Mouse (Mus musculus): Measurements from ENCODE around the gene Akt2.

Gene Akt2

DNA sequence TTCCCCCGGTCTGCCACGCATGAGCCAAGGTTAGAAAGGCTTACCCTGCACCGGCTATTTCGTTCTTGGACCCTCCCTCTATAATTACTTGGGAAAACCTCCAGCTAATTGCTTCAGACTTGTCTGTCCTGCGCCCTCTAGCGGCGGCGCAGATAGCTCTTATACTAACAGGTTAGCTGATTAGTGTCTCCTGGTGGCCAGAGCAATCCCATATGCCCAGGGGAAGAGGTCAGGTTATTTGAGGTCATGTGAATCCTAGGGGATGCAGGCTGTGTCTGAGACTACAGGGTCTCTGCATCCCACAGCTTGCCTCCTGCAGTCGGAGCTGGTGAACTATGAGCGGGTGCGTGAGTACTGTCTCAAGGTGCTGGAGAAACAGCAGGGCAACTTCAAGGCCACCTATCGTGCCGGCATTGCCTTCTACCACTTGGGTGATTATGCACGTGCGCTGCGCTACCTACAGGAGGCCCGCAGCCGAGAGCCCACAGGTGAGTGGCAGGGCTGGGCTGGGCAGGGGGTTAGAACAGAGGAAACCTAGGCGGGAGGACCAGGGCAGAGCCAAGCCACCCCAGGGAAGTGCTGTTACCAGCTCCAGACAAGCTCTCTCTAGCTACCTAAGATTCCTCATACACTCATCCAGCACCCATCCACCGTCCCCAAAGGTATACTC lies 63.4 kb downstream of the Akt2 start:
- ATAC-seq (ENCODE audit: insufficient number of reproducible peaks, low FRiP score, low TSS enrichment): no peak

DNA sequence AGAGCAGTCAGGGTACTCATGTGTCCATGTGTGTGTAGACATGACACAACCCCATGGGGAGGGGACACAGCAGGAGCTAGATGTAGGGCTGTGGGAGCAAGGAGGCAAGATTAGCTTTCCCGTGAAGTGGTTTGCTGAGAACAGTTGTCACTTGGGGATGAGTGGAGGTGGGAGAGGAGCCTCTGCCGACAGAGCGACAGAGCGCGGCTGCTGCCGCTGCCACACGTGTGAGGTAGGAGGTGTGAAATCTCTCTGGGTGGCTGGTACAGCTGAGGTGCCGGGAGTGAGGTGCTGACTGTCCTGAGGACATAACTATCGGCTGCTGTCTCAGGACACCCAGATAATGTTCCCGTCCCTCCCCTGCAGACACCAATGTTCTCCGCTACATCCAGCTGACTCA lies 64.2 kb downstream of the Akt2 start:
- ATAC-seq (ENCODE audit: insufficient number of reproducible peaks, low FRiP score, low TSS enrichment): no peak

DNA sequence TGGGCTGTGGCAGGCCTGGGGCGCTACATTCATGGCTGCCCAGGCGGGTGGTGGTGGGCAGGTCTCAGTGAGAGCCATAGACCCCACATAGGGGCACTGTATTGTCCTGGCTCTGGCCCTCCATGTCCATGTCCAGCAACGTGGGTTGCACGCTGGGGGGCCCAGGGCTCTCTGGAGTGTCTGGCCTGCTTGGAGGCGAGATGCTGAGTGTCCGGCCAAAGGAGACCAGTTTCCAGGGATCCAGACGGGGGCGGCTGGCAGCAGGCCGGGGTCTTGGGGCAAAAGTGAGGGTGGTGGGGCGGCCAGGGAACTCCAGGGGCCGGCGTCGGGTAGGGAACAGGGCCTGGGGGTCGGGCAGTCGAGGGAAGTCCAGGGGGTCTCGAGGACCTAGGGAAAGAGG lies 65.2 kb downstream of the Akt2 start:
- no peak for ATAC-seq (ENCODE audit: insufficient number of reproducible peaks, low FRiP score, low TSS enrichment)

DNA sequence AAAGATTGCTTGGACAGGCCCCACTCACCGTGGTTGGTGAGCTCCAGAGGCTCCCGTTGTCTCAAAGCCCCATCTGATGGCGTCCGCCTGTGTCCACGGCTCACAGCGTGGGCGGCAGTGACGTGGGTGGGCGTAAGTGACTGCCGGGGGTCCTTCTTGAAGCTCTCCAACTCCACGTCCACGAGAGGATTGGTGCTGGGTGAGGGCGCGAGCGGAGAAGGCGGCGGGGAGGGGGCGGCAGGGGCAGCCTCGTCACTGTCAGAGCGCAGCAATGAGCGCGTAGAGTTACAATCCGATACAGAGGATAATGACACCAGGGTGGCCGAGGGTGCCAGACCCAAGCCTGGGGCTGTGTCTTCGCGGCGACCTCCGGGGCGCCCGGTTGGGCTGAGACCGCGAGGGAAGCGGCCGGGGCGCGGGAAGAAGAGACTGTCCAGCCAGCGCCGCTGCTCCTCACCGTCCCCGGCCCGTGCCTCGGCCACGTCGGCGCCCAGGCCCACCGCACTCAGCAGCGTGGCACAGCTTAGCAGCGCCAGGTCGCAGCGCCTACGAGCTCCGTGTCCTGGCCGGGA lies 66.6 kb downstream of the Akt2 start:
- ATAC-seq (ENCODE audit: insufficient number of reproducible peaks, low FRiP score, low TSS enrichment): no peak

DNA sequence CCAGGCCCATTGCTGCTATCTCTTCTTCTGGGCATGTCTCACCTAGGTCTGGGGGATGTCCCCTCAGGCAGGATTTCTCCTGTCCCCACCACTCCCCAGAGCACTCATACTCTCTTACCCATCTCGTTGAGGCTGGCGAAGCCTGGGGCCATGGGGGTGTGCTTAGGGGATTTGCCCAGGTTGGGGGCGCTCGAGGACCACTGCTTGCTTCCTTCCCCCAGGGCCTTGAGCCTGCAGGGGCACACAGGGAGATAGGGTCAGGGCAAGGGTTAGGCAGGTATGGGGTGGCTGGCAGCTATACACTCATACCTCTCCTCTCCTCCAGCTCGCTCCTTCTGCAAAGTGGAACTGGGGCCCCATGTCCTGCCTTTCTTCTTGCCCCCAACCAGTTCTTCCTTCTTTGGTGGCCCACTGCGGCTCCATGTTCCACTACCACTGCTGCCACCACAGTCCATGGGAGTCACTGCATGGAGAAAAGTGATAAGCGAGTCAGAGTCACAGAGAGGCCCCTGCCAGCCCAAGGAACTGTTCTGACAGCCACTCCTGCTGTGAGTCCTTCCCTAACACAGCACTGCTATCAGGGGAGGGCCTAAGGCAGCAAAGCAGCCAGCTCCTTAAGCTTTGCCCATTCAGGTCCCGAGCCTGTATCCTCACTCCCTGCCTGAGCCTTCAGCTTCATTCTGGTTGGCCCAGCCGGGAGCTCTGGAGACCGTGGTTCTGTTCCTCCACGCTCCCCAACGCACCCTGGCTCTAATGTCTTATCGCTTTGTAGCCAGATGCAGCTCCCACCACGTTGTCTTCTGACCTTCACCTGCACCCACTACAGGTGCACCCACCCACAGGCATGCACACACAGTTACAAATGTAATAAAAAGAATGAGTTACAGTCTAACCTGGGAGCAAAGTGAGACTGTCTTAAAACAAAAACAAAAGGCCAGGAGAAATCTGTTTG lies 67.6 kb downstream of the Akt2 start:
- ATAC-seq (ENCODE audit: insufficient number of reproducible peaks, low FRiP score, low TSS enrichment): no peak

DNA sequence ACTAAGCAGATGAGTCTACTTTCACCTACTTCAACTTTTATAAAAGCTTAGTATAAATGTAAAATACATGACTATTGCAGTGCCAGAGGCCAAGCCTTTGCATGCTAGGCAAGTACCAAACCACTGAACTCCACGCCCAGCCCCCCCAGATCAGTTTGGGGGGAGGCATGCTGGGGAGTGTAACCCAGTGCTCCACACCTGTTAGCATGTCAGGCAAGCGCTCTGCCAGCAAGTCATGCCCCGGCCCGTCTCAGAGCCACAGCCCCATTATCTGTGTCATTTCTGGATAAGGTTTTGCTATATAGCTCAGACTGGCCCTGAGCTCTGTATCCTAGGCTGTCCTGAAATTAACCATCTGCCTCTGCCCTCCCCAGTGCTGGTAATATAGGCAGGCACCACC lies 70.7 kb downstream of the Akt2 start:
- no peak for ATAC-seq (ENCODE audit: insufficient number of reproducible peaks, low FRiP score, low TSS enrichment)

DNA sequence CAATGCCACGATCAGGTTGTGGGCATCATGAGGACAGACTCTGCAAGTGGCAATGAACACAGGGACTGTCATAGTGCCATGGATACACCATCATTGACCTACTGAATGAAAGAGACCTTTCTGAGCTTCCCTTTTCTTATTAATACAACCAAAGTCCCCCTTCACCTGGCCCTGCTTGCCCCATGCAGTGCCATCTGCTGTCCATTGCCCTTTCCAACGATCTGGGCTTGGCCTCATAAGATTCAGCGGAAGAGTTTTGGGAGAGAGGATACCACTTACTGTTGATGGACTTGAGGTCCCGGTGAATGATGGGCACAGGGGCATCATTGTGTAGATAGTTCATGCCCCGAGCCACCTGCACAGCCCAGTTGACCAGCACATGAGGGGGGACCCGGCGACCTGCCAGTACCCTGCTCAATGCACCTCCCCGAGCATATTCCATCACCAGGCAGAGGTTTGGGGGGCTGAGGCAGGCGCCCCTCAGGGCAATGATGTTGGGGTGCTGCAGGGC lies 81.8 kb downstream of the Akt2 start:
- no peak for ATAC-seq (ENCODE audit: insufficient number of reproducible peaks, low FRiP score, low TSS enrichment)

DNA sequence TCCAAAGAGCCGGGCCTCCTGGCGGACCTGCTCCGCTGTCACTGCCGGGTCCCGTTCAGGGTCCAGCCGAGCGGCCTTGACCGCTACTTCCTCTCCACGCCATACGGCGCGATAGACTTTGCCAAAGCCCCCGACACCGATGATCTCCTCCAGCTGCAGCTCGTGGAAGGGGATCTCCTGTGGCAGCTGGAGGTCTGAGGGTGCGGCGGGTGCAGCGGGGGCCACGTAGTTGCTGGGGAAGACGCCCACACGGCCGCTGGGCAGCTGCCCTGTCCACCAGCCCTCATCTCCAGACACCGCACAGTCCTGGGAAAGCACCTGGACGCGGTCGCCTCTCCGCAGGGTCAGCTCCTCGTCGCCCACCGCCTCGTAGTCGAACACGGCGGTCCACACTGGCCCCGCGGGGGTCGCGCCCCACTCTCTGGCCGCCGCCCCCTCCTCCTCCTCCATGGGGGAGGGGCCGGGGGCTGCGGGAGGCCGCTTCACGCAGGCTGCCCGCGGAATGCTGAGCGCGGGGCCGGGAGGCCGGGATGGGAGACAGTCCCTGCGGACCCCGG lies 82.3 kb downstream of the Akt2 start:
- ATAC-seq (ENCODE audit: insufficient number of reproducible peaks, low FRiP score, low TSS enrichment): peak; percentile 19; the same call in 1 of the 2 replicates

DNA sequence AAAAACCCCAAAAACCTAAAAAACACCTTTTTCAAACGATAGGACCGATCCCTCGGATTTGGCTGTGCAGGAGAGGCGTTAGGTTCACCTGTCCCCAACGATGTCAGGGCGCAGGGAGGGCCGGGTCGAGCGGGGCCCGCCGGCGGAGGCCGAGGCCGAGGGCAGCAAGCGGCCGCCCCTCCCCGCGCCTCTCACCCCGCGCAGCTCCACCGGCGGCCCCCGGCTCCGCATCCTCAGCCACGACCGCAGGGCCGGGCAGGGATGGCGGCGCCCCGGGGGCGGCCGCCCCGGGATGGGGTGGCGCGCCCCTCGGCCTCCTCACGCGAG lies 82.8 kb downstream of the Akt2 start:
- peak; percentile 49; the same call in 1 of the 2 replicates for ATAC-seq (ENCODE audit: insufficient number of reproducible peaks, low FRiP score, low TSS enrichment)

DNA sequence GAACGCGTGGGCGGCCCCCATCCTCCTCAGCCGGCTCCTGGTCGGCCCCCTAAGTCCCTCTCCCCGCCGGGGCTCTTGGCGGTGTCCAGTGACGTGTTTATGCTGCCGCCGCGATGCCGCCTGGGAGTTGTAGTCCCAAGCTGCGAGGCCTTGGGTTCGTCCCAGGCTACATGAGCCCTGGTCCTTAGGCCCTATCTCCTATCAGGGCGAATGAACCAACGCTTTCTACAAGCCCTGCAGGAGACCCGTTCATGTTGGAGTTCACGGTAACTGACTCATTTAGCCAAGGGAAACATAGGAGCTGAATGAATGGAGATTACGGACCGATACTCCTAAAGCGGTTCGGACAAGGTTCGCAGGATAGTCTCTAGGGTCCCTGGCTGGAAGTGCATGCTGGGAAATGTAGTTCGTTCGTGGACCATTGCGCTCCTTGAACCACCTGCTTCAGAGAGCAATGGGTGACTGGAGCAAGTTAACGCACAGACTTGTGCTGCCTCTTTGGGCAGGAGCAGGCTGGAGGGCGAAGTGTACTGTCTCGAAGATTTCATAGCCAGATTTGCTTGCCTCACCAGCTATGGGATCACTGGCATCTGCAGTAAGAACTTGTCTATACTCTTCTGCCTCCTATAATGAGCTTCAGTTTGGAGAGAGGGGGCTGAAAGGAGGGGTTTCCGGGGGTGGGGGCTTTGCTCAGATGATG lies 83.3 kb downstream of the Akt2 start, which contains the start of gene Map3k10:
Gene Map3k10, minus strand, starts transcription at position 77 of the 700 bp plus-strand sequence.
- ATAC-seq (ENCODE audit: insufficient number of reproducible peaks, low FRiP score, low TSS enrichment): peak; percentile 96

DNA sequence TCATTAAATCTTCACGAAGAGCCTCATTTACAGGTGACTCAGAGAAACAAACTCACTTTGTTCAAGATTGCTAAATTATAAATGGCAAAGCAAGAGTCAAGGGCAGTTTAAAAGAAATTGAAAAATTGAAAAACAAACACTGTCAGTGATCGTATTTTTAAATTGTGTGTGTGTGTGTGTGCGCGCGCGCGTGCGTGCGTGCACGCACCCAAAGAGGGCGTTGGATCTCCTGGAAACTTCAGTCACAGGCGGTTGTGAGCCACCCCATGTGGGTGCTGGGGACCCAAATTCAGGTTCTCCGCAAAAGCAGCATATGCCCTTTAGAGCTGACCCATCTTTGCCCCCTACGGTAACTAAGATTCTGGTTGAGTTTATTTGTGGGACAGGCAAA lies 83.9 kb downstream of the Akt2 start:
- no peak for ATAC-seq (ENCODE audit: insufficient number of reproducible peaks, low FRiP score, low TSS enrichment)

DNA sequence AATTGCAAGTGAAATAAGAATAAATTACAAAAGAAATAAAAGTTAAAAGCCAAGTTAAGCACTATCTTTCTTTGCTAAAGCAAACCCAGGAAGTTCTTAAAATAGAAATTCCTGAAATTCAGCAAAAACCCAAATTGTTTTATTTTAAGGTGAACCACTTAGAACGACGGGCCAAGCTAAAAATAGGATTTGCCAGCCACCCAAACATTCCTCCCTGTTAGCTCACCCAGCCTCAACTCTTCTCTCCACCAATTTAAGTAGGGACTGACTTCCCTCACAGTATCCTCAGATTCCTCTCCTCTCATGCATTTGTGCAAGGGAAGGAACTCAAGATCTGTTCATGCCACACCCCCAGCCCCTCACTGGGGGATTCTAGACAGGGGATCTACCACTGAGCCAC lies 91.9 kb downstream of the Akt2 start:
- ATAC-seq (ENCODE audit: insufficient number of reproducible peaks, low FRiP score, low TSS enrichment): no peak

DNA sequence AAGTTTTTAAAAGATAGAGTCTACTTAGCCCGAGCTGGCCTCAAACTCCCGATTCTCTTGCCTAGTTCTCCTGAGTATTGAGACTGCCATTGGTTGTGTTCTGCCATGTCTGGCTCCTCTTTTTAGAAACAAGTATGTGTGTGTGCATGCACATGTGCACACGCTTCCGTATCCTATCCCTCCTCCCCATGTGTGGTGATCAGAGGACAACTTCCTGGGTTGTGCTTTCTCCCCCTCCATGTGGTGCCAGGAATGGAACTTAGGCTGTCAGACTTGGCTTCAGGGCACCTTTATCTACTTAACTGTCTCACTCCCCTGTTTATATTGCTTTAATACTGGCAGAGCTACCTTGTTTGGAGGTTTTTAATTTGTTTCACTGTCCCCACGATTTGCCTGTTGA lies 93.9 kb downstream of the Akt2 start:
- ATAC-seq (ENCODE audit: insufficient number of reproducible peaks, low FRiP score, low TSS enrichment): no peak

DNA sequence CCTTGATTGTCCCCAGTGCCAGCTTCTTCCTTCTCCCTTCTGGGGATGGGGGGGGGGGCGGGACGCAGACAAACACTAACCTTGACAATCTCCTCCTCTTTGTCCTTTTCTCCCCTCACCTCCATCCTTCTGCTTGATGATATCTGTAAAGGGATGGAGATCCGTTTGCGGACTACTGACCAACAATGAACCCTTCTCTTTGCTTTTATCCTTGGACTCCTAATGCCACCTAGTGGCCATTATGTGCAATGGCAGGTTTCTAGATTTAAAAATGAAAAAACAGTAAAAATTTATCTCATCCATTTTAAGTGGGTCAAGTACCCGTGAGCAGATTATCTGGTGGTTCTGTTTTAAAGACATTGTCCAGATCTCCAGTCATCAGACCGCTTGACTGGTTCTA lies 94.3 kb downstream of the Akt2 start:
- ATAC-seq (ENCODE audit: insufficient number of reproducible peaks, low FRiP score, low TSS enrichment): no peak

DNA sequence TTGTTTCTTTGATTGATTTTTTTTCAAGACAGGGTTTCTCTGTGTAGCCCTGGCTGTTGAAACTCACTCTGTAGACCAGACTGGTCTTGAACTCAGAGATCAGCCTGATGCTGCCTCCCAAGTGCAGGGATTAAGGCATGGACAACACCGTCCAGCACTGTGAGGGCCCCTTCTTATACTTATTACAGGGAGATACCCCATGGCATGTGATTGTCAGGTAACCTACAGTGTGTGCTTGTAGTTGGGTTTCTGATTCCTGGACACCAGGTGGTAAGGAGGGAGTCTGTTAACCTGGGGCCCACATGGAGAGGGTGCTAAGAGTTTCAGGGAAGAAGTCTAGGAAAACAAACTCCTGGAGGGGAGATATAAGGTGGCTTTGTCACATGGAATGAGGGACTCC lies 95.7 kb downstream of the Akt2 start:
- ATAC-seq (ENCODE audit: insufficient number of reproducible peaks, low FRiP score, low TSS enrichment): no peak

DNA sequence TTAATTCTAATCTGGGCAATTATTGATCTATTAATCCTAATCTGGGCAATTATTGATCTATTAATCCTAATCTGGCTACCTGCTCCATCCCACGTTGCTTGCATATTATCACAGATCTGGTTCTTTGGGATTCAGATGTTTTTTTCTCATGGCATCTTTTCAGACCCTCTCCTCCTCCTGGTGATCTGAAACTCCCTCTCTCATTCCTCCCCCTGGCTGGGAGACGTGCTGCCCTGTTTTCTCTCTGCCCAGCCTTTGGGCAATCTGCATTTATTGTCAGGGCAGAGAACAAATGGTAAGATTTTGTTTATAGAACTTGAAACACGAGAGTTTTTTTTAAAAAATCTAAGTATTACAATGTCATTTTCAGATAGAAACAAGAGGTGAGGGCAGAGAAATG lies 96.5 kb downstream of the Akt2 start:
- ATAC-seq (ENCODE audit: insufficient number of reproducible peaks, low FRiP score, low TSS enrichment): no peak

DNA sequence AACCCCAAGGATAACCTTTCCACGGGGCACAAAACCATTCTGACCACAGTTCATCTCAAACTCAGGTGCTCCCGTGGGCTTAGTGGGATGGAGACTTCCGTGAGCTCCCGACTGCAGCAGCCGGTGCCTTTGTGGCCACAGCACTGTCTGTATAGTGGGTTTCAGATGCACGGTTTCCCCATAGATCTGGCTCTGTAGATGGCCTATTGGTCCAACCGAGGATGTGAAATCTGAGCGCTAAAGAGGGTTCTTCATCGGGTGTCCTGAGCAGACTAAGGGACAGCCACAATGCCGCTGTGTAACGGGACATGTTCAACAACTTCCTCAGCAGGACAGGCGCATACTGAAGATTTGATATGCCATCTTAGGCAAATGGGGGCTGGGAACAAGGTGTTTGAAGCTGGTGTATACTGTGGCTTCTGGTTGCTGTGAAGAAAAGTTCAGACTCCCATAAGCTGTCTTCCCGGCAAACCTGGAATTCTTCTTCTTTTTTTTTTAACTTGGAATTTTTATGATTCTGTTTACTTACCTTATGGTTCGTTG lies 97.0 kb downstream of the Akt2 start:
- ATAC-seq (ENCODE audit: insufficient number of reproducible peaks, low FRiP score, low TSS enrichment): no peak

DNA sequence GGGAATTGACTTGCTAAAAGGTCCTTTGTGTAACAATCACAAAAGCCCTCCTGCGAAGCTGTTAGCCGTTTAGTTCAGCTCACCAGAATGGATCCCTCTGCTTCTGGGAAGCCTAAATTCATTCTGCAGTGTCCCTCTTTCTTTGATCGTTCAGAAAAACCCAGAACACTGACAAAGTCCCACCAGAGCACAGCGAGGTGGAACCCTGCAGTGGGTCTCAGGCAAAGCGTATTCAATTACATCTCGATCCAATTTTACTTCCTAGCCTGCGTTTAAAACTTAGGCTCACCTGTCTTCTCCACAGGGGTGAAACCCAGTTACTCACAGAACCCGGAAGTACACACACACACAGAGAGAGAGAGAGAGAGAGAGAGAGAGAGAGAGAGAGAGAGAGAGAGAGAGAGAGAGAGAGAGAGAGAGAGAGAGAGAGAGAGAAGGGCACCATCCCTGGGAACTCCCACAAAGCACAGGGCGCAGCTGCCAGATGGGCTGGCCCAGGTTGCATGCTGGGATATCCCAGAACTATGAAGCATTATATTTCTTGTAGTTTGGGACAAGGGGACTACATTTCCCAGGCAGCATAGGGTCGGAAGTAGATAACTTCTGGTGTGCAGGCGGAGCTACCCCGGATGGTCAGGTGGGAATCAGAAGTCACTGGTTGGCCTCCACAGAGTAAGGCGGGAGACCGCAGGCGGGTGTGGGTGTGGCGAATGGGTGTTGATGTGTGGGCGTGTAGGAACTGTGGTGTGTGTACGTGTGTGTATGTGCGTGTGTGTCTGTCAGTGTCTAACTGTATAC lies 97.7 kb downstream of the Akt2 start, which contains the start of gene Zfp607b:
Gene Zfp607b, plus strand, starts transcription at position 526 of the 798 bp plus-strand sequence.
- ATAC-seq (ENCODE audit: insufficient number of reproducible peaks, low FRiP score, low TSS enrichment): peak; percentile 99

Data from cerebellum, adult (tissue).